Mouse (Mus musculus): ENCODE measurements at regions not wholly inside any gene's neighbourhood (a gene's known extent, or its start where the extent isn't known, plus 50 kb on each side); places are given as distances from the start of the nearest gene placed in this dataset.

DNA sequence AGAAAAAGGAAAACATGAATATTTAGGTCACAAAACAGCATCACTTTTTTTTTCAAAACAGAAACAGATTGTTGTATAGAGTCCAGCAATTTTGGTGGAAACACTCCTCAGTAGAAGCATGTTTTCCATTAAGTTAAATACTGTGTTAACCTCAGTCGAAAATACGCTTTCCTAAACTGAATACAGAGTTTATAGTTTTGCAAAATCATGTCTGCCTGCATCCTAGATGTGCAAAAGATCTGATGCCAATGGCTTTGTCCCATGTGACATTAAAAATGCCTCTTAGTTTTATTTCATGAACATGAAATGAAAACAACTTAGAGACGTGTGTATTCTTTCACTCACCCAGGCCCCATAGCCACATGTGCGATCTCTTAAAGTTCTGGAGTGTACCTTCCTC lies 163.5 kb upstream of the N6amt1 start:
- H3K27ac ChIP-seq (ENCODE audit: insufficient read depth, low read depth, low read length, poor library complexity, severe bottlenecking): no peak overlapping the region
- H3K36me3 ChIP-seq (ENCODE audit: control insufficient read depth, insufficient read depth, low read length, poor library complexity, severe bottlenecking): no peaks in the 10 kb centered on the region
- DNase-seq (ENCODE audit: low read depth, low spot score): no peak
- H3K4me3 ChIP-seq (ENCODE audit: insufficient read depth in 1 of 2, low read depth in 1 of 2, low read length in 2 of 2, poor library complexity in 1 of 2, severe bottlenecking in 1 of 2): no peak overlapping the region
- H3K9ac ChIP-seq (ENCODE audit: insufficient read depth, low read depth, low read length, poor library complexity, severe bottlenecking): no peak overlapping the region
- no peaks in the 10 kb centered on the region for H3K9me3 ChIP-seq (ENCODE audit: control insufficient read depth, insufficient read depth, low read depth, low read length)
- in situ Hi-C loops (cut with MboI; ENCODE audit: low sequenced_read_pairs in 2 of 2, unreplicated experiment in 2 of 2): no loop called here
- TF ChIP-seq MAFK (IDR thresholded peaks at IDR 0.05; ENCODE audit: insufficient read depth, low read depth, low read length): no peak
- TF ChIP-seq ZC3H11A (IDR thresholded peaks at IDR 0.05; ENCODE audit: borderline replicate concordance, low read depth, low read length): no peak
- TF ChIP-seq CHD2 (IDR thresholded peaks at IDR 0.05; ENCODE audit: low read depth, low read length): no peak
- no peak for TF ChIP-seq HCFC1 (IDR thresholded peaks at IDR 0.05; ENCODE audit: borderline replicate concordance, insufficient read depth, low read length)
- no peak for TF ChIP-seq ZNF384 (IDR thresholded peaks at IDR 0.05; ENCODE audit: low read depth, low read length)
- H3K4me1 ChIP-seq (ENCODE audit: control insufficient read depth in 2 of 2, insufficient read depth in 2 of 2, low read length in 2 of 2, poor library complexity in 1 of 2): no peaks in the 10 kb centered on the region

DNA sequence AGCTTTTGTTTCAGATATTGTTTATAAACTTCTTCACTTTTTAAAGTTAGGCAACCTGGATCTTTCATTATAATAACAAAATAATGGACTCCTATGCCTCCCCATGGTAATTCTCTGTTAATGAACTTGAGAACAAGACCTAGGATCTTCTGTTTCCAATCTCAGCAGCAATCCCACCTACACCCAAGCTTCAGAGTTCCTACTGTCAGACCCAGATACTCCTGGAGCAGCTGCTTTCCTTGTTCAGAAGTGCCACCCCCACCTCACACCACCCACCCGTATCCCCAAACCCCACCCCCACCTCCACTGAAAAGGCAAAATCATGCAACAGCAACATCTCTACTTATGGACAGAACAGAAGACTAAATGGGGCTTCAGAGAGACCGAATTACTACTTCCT lies 165.2 kb upstream of the N6amt1 start:
- Histone ChIP-seq H3K9me3 (ENCODE audit: control insufficient read depth, insufficient read depth, low read depth, low read length) (no peaks in the 10 kb centered on the region), H3K27ac (ENCODE audit: insufficient read depth, low read depth, low read length, poor library complexity, severe bottlenecking) (no peak overlapping the region), H3K36me3 (ENCODE audit: control insufficient read depth, insufficient read depth, low read length, poor library complexity, severe bottlenecking) (no peaks in the 10 kb centered on the region), H3K9ac (ENCODE audit: insufficient read depth, low read depth, low read length, poor library complexity, severe bottlenecking) (no peak overlapping the region), H3K4me1 (ENCODE audit: control insufficient read depth in 2 of 2, insufficient read depth in 2 of 2, low read length in 2 of 2, poor library complexity in 1 of 2) (no peaks in the 10 kb centered on the region), H3K4me3 (ENCODE audit: insufficient read depth in 1 of 2, low read depth in 1 of 2, low read length in 2 of 2, poor library complexity in 1 of 2, severe bottlenecking in 1 of 2) (no peak overlapping the region)
- no peak for TF ChIP-seq MAFK (IDR thresholded peaks at IDR 0.05; ENCODE audit: insufficient read depth, low read depth, low read length)
- TF ChIP-seq HCFC1 (IDR thresholded peaks at IDR 0.05; ENCODE audit: borderline replicate concordance, insufficient read depth, low read length): no peak
- TF ChIP-seq ZC3H11A (IDR thresholded peaks at IDR 0.05; ENCODE audit: borderline replicate concordance, low read depth, low read length): no peak
- no peak for TF ChIP-seq CHD2 (IDR thresholded peaks at IDR 0.05; ENCODE audit: low read depth, low read length)
- DNase-seq (ENCODE audit: low read depth, low spot score): no peak
- in situ Hi-C loops (cut with MboI; ENCODE audit: low sequenced_read_pairs in 2 of 2, unreplicated experiment in 2 of 2): no loop called here

DNA sequence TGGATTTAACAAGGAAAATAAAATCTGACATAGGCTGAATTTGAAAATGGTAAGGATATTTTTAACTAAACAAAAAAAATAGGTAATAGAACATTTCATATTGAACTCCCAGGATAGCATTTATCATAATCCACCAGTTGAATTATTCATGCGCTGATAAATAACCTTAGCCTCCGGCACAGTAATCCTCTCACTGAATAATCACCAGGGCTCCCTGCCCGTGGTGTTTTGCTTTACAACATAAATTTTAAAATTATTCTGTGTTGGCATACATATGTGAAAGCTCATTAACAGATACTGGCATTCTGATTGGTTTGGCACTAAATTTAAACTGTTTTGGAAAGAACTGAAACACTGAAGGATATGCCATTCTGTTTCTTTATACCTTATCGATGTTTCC lies 181.6 kb upstream of the N6amt1 start:
- DNase-seq (ENCODE audit: low read depth, low spot score): no peak
- Histone ChIP-seq H3K9me3 (ENCODE audit: control insufficient read depth, insufficient read depth, low read depth, low read length) (no peaks in the 10 kb centered on the region), H3K4me1 (ENCODE audit: control insufficient read depth in 2 of 2, insufficient read depth in 2 of 2, low read length in 2 of 2, poor library complexity in 1 of 2) (no peaks in the 10 kb centered on the region), H3K4me3 (ENCODE audit: insufficient read depth in 1 of 2, low read depth in 1 of 2, low read length in 2 of 2, poor library complexity in 1 of 2, severe bottlenecking in 1 of 2) (no peak overlapping the region), H3K36me3 (ENCODE audit: control insufficient read depth, insufficient read depth, low read length, poor library complexity, severe bottlenecking) (no peaks in the 10 kb centered on the region), H3K27ac (ENCODE audit: insufficient read depth, low read depth, low read length, poor library complexity, severe bottlenecking) (no peak overlapping the region), H3K9ac (ENCODE audit: insufficient read depth, low read depth, low read length, poor library complexity, severe bottlenecking) (no peak overlapping the region)
- in situ Hi-C loops (cut with MboI; ENCODE audit: low sequenced_read_pairs in 2 of 2, unreplicated experiment in 2 of 2): no loop called here
- TF ChIP-seq CHD2 (IDR thresholded peaks at IDR 0.05; ENCODE audit: low read depth, low read length) (no peak), HCFC1 (IDR thresholded peaks at IDR 0.05; ENCODE audit: borderline replicate concordance, insufficient read depth, low read length) (no peak), MAFK (IDR thresholded peaks at IDR 0.05; ENCODE audit: insufficient read depth, low read depth, low read length) (no peak), ZNF384 (IDR thresholded peaks at IDR 0.05; ENCODE audit: low read depth, low read length) (no peak), ZC3H11A (IDR thresholded peaks at IDR 0.05; ENCODE audit: borderline replicate concordance, low read depth, low read length) (no peak)

DNA sequence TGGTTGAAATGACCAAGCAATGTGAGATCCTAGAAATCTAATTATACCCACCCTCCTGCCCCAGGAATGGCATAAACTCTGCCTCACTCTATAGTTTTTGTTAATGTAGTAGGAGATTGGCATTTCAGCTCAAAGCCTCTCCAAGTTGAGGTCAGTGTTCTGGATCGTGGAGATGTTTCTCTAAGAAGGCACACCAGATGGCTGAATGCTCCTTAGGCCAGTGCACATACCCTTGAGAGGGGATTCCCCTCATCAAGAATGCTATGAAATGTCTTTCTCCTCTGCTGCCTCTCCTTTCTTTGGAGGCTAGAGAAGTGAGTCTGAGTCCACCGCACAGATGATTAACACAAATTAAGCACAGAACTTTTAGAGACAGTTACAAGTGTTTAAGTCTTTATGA lies 214.7 kb upstream of the N6amt1 start:
- Histone ChIP-seq H3K27ac (ENCODE audit: insufficient read depth, low read depth, low read length, poor library complexity, severe bottlenecking) (no peak overlapping the region), H3K4me3 (ENCODE audit: insufficient read depth in 1 of 2, low read depth in 1 of 2, low read length in 2 of 2, poor library complexity in 1 of 2, severe bottlenecking in 1 of 2) (no peak overlapping the region), H3K4me1 (ENCODE audit: control insufficient read depth in 2 of 2, insufficient read depth in 2 of 2, low read length in 2 of 2, poor library complexity in 1 of 2) (no peaks in the 10 kb centered on the region), H3K9me3 (ENCODE audit: control insufficient read depth, insufficient read depth, low read depth, low read length) (no peaks in the 10 kb centered on the region), H3K9ac (ENCODE audit: insufficient read depth, low read depth, low read length, poor library complexity, severe bottlenecking) (no peak overlapping the region), H3K36me3 (ENCODE audit: control insufficient read depth, insufficient read depth, low read length, poor library complexity, severe bottlenecking) (no peaks in the 10 kb centered on the region)
- no peak for DNase-seq (ENCODE audit: low read depth, low spot score)
- in situ Hi-C loops (cut with MboI; ENCODE audit: low sequenced_read_pairs in 2 of 2, unreplicated experiment in 2 of 2): no loop called here
- TF ChIP-seq ZNF384 (IDR thresholded peaks at IDR 0.05; ENCODE audit: low read depth, low read length) (no peak), CHD2 (IDR thresholded peaks at IDR 0.05; ENCODE audit: low read depth, low read length) (no peak), MAFK (IDR thresholded peaks at IDR 0.05; ENCODE audit: insufficient read depth, low read depth, low read length) (no peak), ZC3H11A (IDR thresholded peaks at IDR 0.05; ENCODE audit: borderline replicate concordance, low read depth, low read length) (no peak), HCFC1 (IDR thresholded peaks at IDR 0.05; ENCODE audit: borderline replicate concordance, insufficient read depth, low read length) (no peak)

DNA sequence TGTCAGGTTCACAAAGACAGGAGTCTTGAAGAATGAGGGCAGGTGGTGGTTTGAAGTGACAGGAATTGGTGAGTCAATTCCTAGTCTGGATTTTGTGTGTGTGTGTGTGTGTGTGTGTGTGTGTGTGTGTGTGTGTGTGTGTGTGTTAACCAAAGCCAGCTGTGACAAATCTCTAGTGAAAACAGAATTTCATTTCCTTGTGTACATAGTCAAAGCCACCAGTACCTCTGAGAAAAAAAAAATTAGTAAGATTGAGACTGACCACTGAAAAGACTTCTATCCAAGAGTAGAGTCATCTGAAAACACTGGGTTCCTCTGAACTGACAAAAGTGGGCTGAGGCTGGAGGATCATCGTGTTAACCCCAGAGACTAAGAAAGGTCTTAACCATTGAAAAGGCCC lies 217.5 kb upstream of the N6amt1 start:
- Histone ChIP-seq H3K9ac (ENCODE audit: insufficient read depth, low read depth, low read length, poor library complexity, severe bottlenecking) (no peak overlapping the region), H3K9me3 (ENCODE audit: control insufficient read depth, insufficient read depth, low read depth, low read length) (no peaks in the 10 kb centered on the region), H3K36me3 (ENCODE audit: control insufficient read depth, insufficient read depth, low read length, poor library complexity, severe bottlenecking) (no peaks in the 10 kb centered on the region), H3K27ac (ENCODE audit: insufficient read depth, low read depth, low read length, poor library complexity, severe bottlenecking) (no peak overlapping the region), H3K4me1 (ENCODE audit: control insufficient read depth in 2 of 2, insufficient read depth in 2 of 2, low read length in 2 of 2, poor library complexity in 1 of 2) (no peaks in the 10 kb centered on the region), H3K4me3 (ENCODE audit: insufficient read depth in 1 of 2, low read depth in 1 of 2, low read length in 2 of 2, poor library complexity in 1 of 2, severe bottlenecking in 1 of 2) (no peak overlapping the region)
- DNase-seq (ENCODE audit: low read depth, low spot score): no peak
- TF ChIP-seq ZC3H11A (IDR thresholded peaks at IDR 0.05; ENCODE audit: borderline replicate concordance, low read depth, low read length) (no peak), HCFC1 (IDR thresholded peaks at IDR 0.05; ENCODE audit: borderline replicate concordance, insufficient read depth, low read length) (no peak), CHD2 (IDR thresholded peaks at IDR 0.05; ENCODE audit: low read depth, low read length) (no peak), ZNF384 (IDR thresholded peaks at IDR 0.05; ENCODE audit: low read depth, low read length) (no peak), MAFK (IDR thresholded peaks at IDR 0.05; ENCODE audit: insufficient read depth, low read depth, low read length) (no peak)
- in situ Hi-C loops (cut with MboI; ENCODE audit: low sequenced_read_pairs in 2 of 2, unreplicated experiment in 2 of 2): no loop called here

Data from ES-E14 (cell line).